Mouse (Mus musculus) bone marrow, adult 2 months (tissue): ENCODE measurements around the gene Habp4. TPM values are rescaled to one million over a fixed set of nuclear protein-coding genes. Genes with fewer than 3 reads are reported as not detected.

Experiments
- H3K27ac ChIP-seq: fragments of 200-500 bp; 2 replicates; pipeline ENCODE4 v1.5.1; 2012; ENCODE audit warnings: low read depth, mild to moderate bottlenecking, control low read depth, inconsistent platforms, low read length; ENCODE audit not compliant: control insufficient read depth, poor library complexity, insufficient read depth
- H3K4me1 ChIP-seq: fragments of 200-500 bp; 2 replicates; pipeline ENCODE4 v1.6.1; 2011; ENCODE audit warnings: low read length; ENCODE audit not compliant: control insufficient read depth, insufficient read depth
- H3K4me3 ChIP-seq: fragments of 200-500 bp; replicated peaks from 2 replicates; pipeline ENCODE3; 2011; ENCODE audit warnings: mild to moderate bottlenecking, low read depth, low read length, control low read depth; ENCODE audit not compliant: control insufficient read depth
- CTCF ChIP-seq: fragments of 200-500 bp; IDR thresholded peaks from 2 replicates; pipeline ENCODE4 v1.5.1; 2011; ENCODE audit warnings: low read length, control low read depth; ENCODE audit not compliant: control insufficient read depth, insufficient read depth
- POLR2A ChIP-seq: fragments of 200-500 bp; IDR thresholded peaks from 2 replicates; pipeline ENCODE4 v1.6.1; 2011; ENCODE audit warnings: low read depth, mild to moderate bottlenecking, control low read depth, low read length, borderline replicate concordance; ENCODE audit not compliant: control insufficient read depth
- WGBS: fragments of 180-500 bp; shearing (Covaris S2); methylation state at CpG from one replicate; pipeline ENCODE4 v1.1.7; 2018; 5-methylcytosine and 5-hydroxymethylcytosine counted together
- polyA plus RNA-seq: library from polyadenylated mRNA; stranded (reverse); fragments of >200 nt; gene quantifications from 2 replicates; pipeline ENCODE4 v1.2.4, GENCODE M21; 2011; ENCODE audit warnings: low replicate concordance; ENCODE audit not compliant: missing spikeins, insufficient read depth, insufficient read length

Habp4 gene
- polyA plus RNA-seq, 1 experiment, result 7.1 TPM

DNA sequence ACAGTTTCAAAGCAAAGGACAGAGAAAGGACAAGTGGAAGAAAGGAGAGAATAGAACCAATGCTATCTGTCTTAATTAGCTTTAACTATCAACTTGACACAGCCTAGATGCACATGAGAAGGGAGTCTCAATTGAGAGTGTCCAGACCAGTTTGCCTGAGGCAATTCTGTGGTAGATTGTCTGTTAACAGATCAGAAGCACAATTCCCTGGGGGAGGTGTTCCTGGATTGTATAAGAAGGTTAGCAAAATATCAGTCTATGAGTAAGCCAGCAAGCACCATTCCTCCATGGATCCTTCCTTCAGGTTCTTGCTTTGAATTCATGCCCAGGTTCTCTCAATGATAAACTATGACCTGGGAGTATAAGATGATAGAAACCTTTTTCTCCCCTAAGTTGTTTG, 4.7 kb upstream of the Habp4 start:
- H3K4me1 ChIP-seq, result no peaks in the 10 kb centered on the region; the same call in 1 of the 2 replicates
- no peak overlapping the region for H3K27ac ChIP-seq
- no peak for TF ChIP-seq CTCF
- TF ChIP-seq POLR2A, result no peak
- no peak overlapping the region for H3K4me3 ChIP-seq

DNA sequence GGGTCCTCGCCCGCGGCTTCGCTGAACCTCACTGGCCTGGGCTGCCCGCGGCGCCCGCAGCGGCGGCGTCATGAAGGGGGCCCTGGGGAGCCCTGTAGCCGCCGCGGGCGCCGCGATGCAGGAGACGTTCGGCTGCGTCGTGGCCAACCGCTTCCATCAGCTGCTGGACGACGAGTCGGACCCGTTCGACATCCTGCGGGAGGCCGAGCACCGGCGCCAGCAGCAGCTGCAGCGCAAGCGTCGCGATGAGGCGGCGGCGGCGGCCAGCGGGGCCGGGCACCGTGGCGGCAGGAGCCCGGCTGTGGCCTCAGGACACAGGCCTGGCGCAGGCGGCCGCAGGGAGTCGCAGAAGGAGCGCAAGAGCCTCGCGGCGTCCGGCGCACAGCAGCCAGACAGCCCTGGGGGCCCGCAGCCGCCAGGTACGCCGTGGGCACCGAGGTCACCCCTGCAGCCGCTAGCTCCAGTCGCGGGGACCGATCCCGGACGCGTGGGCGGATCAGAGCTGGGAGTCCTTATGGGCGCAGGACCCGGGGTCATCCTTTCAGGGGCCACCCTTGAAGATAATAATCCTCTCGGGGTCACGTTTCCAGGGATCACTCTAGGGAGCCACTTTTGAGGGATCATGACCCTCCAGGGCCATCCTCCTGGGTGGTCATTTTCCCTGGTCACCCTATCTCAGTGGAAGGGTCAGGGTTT, 440 bp downstream of the Habp4 start:
- Histone ChIP-seq H3K4me3 (peak overlapping the region; percentile 84), H3K27ac (peak overlapping the region; percentile 81), H3K4me1 (peaks cover 3% of the 10 kb centered on the region; the same call in 1 of the 2 replicates)
- under 1% methylated on average over 71 of the region's 71 CpGs for WGBS
- TF ChIP-seq POLR2A (no peak), CTCF (no peak)

DNA sequence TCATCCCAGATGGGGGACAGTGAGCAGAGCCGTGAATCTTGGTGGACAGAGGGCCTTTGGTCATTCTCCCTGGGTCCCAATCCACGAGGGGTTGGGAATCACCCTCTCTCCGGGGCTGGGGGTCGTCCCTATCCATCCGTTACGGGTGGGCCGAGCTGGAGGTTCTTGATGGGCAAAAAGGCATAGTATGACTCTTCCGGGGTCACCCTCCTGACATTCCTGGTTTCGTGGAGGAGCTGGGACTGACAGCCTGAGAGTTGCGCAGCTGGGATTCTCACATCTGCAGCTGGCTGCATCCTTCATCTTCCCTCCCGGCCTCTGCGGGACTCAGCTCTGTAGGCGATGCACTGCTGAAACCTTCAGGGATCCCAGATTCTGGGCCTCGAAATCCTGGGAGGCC, 1.0 kb downstream of the Habp4 start:
- Histone ChIP-seq H3K4me1 (peaks cover 3% of the 10 kb centered on the region; the same call in 1 of the 2 replicates), H3K4me3 (peak overlapping the region; percentile 84), H3K27ac (no peak overlapping the region)
- 37% methylated on average over 14 of the region's 14 CpGs for WGBS
- TF ChIP-seq POLR2A, result no peak
- TF ChIP-seq CTCF, result no peak

DNA sequence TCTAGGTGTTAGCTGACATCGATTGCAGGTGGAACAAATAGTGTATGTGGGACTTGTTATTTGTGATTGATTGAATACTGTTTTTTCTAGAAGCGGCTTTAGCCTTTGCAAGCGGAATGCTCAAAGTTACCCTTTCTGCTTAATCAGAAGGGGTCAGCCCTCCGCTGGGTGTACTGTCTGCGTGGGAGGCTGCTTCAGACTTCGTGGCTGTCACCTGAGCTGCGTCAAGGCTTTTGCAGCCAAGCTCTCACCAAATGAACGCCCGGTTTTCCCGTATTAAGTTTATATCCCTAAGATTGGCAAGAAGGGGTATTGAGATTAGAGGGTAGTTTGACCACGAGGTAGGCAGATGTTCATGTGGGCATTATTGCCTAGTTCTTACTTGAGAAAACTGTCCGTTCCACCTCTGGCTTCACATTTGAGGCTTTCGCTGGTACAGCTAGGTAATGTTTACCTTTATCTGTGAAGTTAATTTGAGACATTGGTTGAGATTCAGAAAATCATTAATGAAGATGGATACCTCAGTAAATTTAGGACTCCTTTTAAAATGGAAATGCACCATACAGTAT, 1.6 kb downstream of the Habp4 start:
- TF ChIP-seq CTCF (no peak), POLR2A (no peak)
- peaks cover 3% of the 10 kb centered on the region; the same call in 1 of the 2 replicates for H3K4me1 ChIP-seq
- H3K4me3 ChIP-seq, result no peak overlapping the region
- H3K27ac ChIP-seq, result no peak overlapping the region
- WGBS, result 78% methylated on average over 13 of the region's 13 CpGs

DNA sequence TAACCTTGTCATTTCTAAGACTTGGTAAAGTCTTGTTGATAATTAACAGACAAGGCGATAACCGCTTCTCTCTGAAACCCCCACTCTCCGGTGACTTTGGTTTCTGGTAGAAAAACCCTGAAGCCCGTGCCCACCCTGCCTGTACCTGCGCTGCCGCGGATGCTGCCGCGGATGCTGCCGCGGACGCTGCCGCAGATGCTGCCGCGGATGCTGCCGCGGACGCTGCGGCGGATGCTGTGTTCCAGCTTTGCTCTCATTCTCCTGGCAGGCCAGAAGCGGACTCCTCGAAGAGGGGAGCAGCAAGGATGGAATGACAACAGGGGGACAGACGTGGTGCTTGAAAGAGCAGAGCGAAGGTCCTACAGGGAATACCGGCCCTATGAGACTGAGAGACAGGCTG, 8.1 kb downstream of the Habp4 start:
- TF ChIP-seq POLR2A, result no peak
- TF ChIP-seq CTCF, result no peak
- WGBS, result 93% methylated on average over 25 of the region's 25 CpGs
- H3K27ac ChIP-seq, result no peak overlapping the region
- H3K4me1 ChIP-seq, result no peaks in the 10 kb centered on the region
- H3K4me3 ChIP-seq, result no peak overlapping the region

DNA sequence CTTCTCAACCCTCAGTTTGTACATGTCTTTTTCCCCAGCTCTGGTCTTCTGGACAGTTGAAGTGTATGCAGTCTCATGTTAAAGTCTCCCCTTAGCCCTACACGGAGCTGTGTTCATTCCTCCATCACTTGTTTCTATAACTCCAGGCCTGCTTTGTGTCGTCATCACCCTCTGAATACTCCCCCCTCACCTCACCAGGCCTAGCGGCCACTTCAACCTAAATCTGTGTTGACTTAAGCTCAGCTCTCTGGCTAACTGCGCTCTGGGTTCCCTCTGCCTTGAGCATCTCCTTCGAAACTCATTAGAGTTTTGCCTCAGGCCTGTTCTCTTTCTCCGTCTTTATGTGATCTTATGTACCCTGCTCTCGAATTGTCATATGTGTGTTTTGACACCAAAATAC, 16.4 kb downstream of the Habp4 start:
- TF ChIP-seq CTCF (no peak), POLR2A (no peak)
- no peak overlapping the region for H3K27ac ChIP-seq
- 81% methylated on average over 7 of the region's 7 CpGs for WGBS
- H3K4me3 ChIP-seq, result no peak overlapping the region
- no peaks in the 10 kb centered on the region for H3K4me1 ChIP-seq

DNA sequence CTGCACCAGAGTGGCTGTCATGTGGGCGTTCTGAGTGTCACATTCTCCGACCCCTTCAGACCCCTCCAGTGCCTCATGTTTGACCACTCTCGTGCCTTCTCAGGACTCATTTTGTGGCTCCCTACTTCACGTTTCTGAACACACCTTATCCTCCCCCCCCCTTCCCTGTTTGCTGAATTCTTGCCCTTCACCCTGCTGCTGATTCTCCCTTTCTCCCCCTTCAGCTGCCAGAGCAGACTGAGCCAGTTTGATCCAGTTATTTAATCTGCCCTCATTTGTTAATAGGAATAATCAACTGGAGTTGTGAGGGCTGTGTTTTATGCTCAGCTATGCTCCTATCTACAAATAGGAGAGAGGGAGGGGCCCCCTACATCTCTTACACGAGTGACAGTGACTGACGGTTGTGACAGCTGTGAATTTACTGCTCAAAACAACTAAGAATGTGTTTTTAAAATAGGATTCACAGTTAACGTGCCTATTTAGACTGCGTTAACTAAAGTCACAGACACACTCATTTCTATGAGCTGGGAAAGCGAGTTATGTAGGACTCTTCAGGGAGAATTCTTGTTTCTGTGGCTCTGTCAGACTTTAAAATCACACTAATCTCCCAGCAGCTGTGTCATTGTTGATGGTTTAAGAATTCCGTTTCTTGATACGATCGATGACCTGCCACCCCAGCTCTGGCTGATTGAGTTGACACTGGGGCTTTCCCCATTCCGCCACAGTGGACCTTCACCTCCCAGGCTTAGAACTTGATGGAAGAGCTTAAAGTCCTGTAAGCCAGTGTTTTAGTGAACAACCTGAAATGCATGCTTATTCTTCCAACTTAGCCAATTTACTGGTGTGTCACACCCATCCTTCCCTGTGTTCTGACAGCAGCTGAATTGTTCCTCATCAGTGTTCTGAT, 17.4 kb downstream of the Habp4 start:
- no peak for TF ChIP-seq POLR2A
- TF ChIP-seq CTCF, result no peak
- H3K27ac ChIP-seq, result no peak overlapping the region
- WGBS, result 84% methylated on average over 13 of the region's 13 CpGs
- H3K4me3 ChIP-seq, result no peak overlapping the region
- no peaks in the 10 kb centered on the region for H3K4me1 ChIP-seq

DNA sequence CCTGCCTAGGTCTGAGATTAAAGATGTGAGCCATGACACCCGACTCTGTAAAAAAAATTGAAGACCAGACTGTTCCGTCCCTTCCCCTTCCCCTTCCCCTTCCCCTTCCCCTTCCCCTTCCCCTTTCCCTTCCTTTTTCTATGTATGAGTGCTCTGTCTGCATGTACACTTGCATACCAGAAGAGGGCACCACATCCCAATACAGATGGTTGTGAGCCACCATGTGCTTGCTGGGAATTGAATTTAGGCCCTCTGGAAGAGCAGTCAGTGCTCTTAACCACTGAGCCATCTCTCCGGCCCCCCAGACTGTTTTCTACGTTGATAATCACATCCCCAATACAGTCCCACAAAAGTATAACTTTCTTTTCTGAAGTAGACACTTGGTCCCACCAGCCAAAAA, 18.7 kb downstream of the Habp4 start:
- Histone ChIP-seq H3K27ac (no peak overlapping the region), H3K4me3 (no peak overlapping the region), H3K4me1 (no peaks in the 10 kb centered on the region)
- TF ChIP-seq CTCF (no peak), POLR2A (no peak)
- 62% methylated on average over 4 of the region's 4 CpGs for WGBS
